Mouse (Mus musculus) C2C12 (cell line): Measurements from ENCODE around the gene Mindy4. TPM values are rescaled to one million over a fixed set of nuclear protein-coding genes. Genes with fewer than 3 reads are reported as not detected.

Experiments
- H3K27me3 ChIP-seq: one replicate; pipeline ENCODE4 v1.6.1; 2011; ENCODE audit not compliant: control insufficient read depth, insufficient read depth, insufficient read length
- H3K36me3 ChIP-seq: one replicate; pipeline ENCODE4 v1.6.1; 2011; ENCODE audit not compliant: control insufficient read depth, insufficient read depth
- H3K4me3 ChIP-seq: one replicate; pipeline ENCODE4 v1.5.1; 2011; ENCODE audit warnings: mild to moderate bottlenecking, control low read depth; ENCODE audit not compliant: poor library complexity, insufficient read depth, severe bottlenecking
- H3K79me2 ChIP-seq: one replicate; pipeline ENCODE4 v1.6.1; 2011; ENCODE audit not compliant: control insufficient read depth, insufficient read depth
- H3K79me3 ChIP-seq: one replicate; pipeline ENCODE4 v1.6.1; 2011; ENCODE audit warnings: low read depth, control low read depth
- H3ac ChIP-seq: one replicate; pipeline ENCODE3; 2011; ENCODE audit warnings: low read depth; ENCODE audit not compliant: control insufficient read depth, insufficient read length
- CEBPB ChIP-seq: IDR thresholded peaks from one replicate; pipeline ENCODE4 v1.6.1; 2011; ENCODE audit warnings: low read depth, mild to moderate bottlenecking, control low read depth, moderate library complexity
- CTCF ChIP-seq: IDR thresholded peaks from one replicate; pipeline ENCODE4 v1.5.1; 2011; ENCODE audit not compliant: control insufficient read depth, insufficient read depth, insufficient read length
- FOSL1 ChIP-seq: IDR thresholded peaks from one replicate; pipeline ENCODE4 v1.8.0; 2011; ENCODE audit warnings: mild to moderate bottlenecking, low read length; ENCODE audit not compliant: poor library complexity, insufficient read depth, severe bottlenecking
- MAX ChIP-seq: IDR thresholded peaks from one replicate; pipeline ENCODE4 v1.6.1; 2011; ENCODE audit warnings: mild to moderate bottlenecking, control low read depth
- MYOD1 ChIP-seq: IDR thresholded peaks from one replicate; pipeline ENCODE4 v1.6.1; 2011; ENCODE audit warnings: low read depth; ENCODE audit not compliant: control insufficient read depth, insufficient read length
- MYOG ChIP-seq: IDR thresholded peaks from one replicate; pipeline ENCODE4 v1.6.1; 2011; ENCODE audit not compliant: control insufficient read depth, insufficient read length; ENCODE audit errors: extremely low read depth
- USF1 ChIP-seq: IDR thresholded peaks from one replicate; pipeline ENCODE4 v1.6.1; 2011; ENCODE audit warnings: low read depth, mild to moderate bottlenecking, control low read depth, moderate library complexity
- polyA plus RNA-seq: library from polyadenylated mRNA; unstranded; fragments of >200 nt; fragmentation: generic; extraction: Trizol; gene quantifications from one replicate; pipeline ENCODE4 v1.2.1, GENCODE M21; 2012; ENCODE audit warnings: missing spikeins

Mindy4 gene
- polyA plus RNA-seq, 1 experiment = 2.6 TPM

DNA sequence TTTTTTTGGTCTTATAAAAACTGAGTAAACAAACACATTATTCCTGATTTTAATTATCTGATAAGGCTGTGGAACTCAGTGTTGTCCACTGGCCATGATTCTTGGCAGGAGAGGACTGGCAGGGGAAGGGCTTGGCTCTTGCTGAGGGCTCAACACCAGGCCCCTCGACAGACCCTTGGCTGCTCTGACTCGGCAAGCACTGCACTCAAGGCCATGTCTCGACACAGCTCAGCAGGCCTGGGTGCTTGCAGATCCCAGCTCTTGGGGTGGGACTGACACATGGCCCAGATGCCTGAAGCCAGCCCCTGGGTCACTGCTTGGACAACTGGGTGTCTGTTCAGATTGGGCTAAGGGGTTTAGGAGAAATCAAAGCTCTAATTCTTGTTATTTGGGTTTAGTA, 11.4 kb downstream of the Mindy4 start:
- H3ac ChIP-seq = no peak overlapping the region
- no peaks in the 10 kb centered on the region for H3K79me3 ChIP-seq
- H3K79me2 ChIP-seq = no peaks in the 10 kb centered on the region
- no peaks in the 10 kb centered on the region for H3K36me3 ChIP-seq
- no peak overlapping the region for H3K4me3 ChIP-seq
- H3K27me3 ChIP-seq = no peaks in the 10 kb centered on the region
- TF ChIP-seq MYOD1 = no peak

- no peak for TF ChIP-seq FOSL1
- no peak for TF ChIP-seq MAX
- TF ChIP-seq CEBPB = no peak
- no peak for TF ChIP-seq CTCF
- TF ChIP-seq MYOD1 = no peak
- no peak for TF ChIP-seq USF1
- TF ChIP-seq MYOG = no peak
- H3K36me3 ChIP-seq = no peaks in the 10 kb centered on the region
These were observed 15.0 kb downstream of the Mindy4 start for GRCm38 (mm10) chr6:55218232-55218631.

GRCm38 (mm10) chr6:55223986-55224385, 20.8 kb downstream of the Mindy4 start:
- Histone ChIP-seq H3K79me2 (no peaks in the 10 kb centered on the region), H3K4me3 (no peak overlapping the region), H3K27me3 (no peaks in the 10 kb centered on the region), H3ac (no peak overlapping the region), H3K79me3 (no peaks in the 10 kb centered on the region), H3K36me3 (no peaks in the 10 kb centered on the region)
- TF ChIP-seq CTCF = no peak
- no peak for TF ChIP-seq MYOG
- no peak for TF ChIP-seq USF1
- no peak for TF ChIP-seq FOSL1
- no peak for TF ChIP-seq MYOD1
- no peak for TF ChIP-seq CEBPB
- no peak for TF ChIP-seq MAX

More at GRCm38 (mm10) chr6:55218232-55218631, 15.0 kb downstream of the Mindy4 start:
- Histone ChIP-seq H3K79me3 (no peaks in the 10 kb centered on the region), H3K27me3 (no peaks in the 10 kb centered on the region), H3K4me3 (no peak overlapping the region), H3ac (no peak overlapping the region), H3K79me2 (no peaks in the 10 kb centered on the region)

- Histone ChIP-seq H3K36me3 (peaks cover 3% of the 10 kb centered on the region), H3K79me3 (no peaks in the 10 kb centered on the region), H3K79me2 (no peaks in the 10 kb centered on the region), H3ac (no peak overlapping the region), H3K27me3 (no peaks in the 10 kb centered on the region), H3K4me3 (no peak overlapping the region)
- TF ChIP-seq MYOD1 (no peak), MAX (no peak), CEBPB (no peak), USF1 (no peak), CTCF (no peak), MYOG (no peak), FOSL1 (no peak)
These were observed 26.9 kb downstream of the Mindy4 start for GRCm38 (mm10) chr6:55230048-55230447.

DNA sequence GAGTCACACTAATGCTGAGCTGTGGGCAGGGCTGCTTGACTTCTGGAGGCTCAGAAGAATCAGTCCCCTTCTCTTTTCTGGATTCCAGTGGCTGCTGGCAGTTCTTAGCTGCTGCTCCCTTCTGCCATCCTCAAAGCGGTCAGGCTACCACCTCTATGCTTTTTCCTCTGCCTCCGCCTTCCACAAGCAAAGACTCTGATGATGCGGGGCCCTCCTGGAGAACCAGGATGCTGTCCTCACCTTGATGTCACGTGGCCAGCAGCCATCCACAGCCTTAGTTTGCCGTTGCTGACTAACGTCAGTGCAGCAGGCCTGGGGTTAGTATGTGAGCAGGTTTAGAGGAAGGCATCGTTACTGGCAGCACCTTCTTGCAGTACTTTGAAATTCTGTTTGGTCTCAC, 28.9 kb downstream of the Mindy4 start:
- no peak for TF ChIP-seq CEBPB
- H3K4me3 ChIP-seq = no peak overlapping the region
- H3K79me3 ChIP-seq = no peaks in the 10 kb centered on the region
- H3K36me3 ChIP-seq = peaks cover 3% of the 10 kb centered on the region
- H3K27me3 ChIP-seq = no peaks in the 10 kb centered on the region
- no peaks in the 10 kb centered on the region for H3K79me2 ChIP-seq
- no peak overlapping the region for H3ac ChIP-seq

DNA sequence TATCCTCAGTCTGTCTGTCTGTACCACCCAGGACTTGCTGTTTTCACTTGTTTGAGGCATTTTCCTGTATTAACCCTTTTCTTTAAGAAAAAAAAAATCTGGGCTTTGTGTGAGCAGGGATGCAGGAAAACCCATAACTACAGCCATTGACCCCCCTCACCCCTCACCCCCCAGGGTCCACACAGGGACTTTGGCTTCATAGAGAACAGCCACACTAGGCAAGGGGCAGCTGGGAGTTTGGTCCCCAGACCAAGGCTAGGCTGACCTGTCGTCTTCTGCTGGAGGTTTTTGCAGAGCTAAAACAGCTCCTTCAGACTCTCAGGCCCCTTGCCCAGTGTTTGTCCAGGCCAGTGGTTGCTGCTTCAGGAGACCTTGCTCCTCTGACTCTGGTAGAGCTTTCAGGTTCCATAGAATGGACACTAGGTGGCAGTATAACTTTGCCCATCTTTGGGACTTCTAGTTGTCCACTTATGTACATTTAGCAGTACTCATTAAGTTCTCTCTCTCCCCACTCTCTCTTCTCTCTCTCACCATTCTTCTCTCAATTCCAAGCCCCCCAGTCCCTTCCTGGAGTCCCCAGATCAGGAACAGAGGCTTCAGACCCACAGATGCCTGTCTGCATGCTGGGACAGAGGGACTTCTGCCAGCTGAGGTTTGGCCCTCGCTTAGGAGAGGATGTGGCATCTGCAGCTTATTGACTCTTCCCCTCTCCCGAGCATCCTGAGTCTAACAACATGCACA, 29.5 kb downstream of the Mindy4 start:
- no peak overlapping the region for H3ac ChIP-seq
- H3K36me3 ChIP-seq = peaks cover 3% of the 10 kb centered on the region
- H3K79me3 ChIP-seq = no peaks in the 10 kb centered on the region
- TF ChIP-seq MAX = no peak
- TF ChIP-seq CTCF = peak; percentile 24
- no peak for TF ChIP-seq CEBPB
- TF ChIP-seq MYOD1 = no peak
- no peak for TF ChIP-seq USF1
- H3K4me3 ChIP-seq = no peak overlapping the region
- no peaks in the 10 kb centered on the region for H3K79me2 ChIP-seq
- no peaks in the 10 kb centered on the region for H3K27me3 ChIP-seq

DNA sequence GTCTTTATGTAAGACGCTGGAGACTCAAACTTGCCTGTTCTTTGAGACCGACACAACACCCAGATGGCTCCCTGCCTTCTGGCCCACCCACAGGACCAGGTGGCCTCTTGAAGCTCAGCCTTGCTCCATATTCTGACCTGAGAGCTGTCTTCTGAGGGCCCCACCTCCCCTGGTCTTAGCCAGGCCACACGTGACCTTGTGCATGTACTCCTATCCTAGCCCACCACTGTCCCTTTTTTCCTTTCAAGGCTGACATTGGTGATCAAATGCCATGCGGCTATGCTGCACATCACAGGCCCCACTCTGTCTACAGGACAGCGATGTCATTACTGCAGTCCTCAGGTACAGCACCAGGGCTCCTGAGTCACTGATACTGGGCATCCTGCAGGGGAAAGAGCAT, 30.1 kb downstream of the Mindy4 start:
- no peak for TF ChIP-seq FOSL1
- Histone ChIP-seq H3ac (no peak overlapping the region), H3K27me3 (no peaks in the 10 kb centered on the region), H3K36me3 (peaks cover 3% of the 10 kb centered on the region), H3K79me2 (no peaks in the 10 kb centered on the region), H3K79me3 (no peaks in the 10 kb centered on the region), H3K4me3 (no peak overlapping the region)
